Mouse (Mus musculus) heart, adult 10 weeks (tissue): Measurements from ENCODE around the gene Kirrel. TPM values are rescaled to one million over a fixed set of nuclear protein-coding genes. Genes with fewer than 3 reads are reported as not detected.

Source experiments
- polyA plus RNA-seq: library from polyadenylated mRNA; stranded (reverse); fragments of 350-450 nt; fragmentation: Illumina TruSeq; extraction: RNeasy Lipid Tissue Mini Kit (QIAGEN cat#74804); gene quantifications from one replicate; pipeline ENCODE4 v1.2.3, GENCODE M21; 2014; ENCODE audit warnings: low read depth, low replicate concordance

The Kirrel gene
- polyA plus RNA-seq, result 5.8 TPM

GRCm38 (mm10) chr3:87174096-87174768, at the start of gene Kirrel:
TSS of gene Kirrel (minus strand) at chr3:87174747.

Other genes with a start within 250 kb of the Kirrel start
- 7.3 TPM for gene Cd1d1, start 175.3 kb downstream of the Kirrel start, polyA plus RNA-seq
- gene Fcrls, start 89.0 kb upstream of the Kirrel start, polyA plus RNA-seq, result 6.3 TPM
- 0.37 TPM for gene Cd5l, start 183.1 kb upstream of the Kirrel start, polyA plus RNA-seq
- 0.34 TPM for gene Fcrl1, start 201.6 kb upstream of the Kirrel start, polyA plus RNA-seq